Mouse (Mus musculus): ENCODE data around the gene Morn3.

Gene Morn3

DNA sequence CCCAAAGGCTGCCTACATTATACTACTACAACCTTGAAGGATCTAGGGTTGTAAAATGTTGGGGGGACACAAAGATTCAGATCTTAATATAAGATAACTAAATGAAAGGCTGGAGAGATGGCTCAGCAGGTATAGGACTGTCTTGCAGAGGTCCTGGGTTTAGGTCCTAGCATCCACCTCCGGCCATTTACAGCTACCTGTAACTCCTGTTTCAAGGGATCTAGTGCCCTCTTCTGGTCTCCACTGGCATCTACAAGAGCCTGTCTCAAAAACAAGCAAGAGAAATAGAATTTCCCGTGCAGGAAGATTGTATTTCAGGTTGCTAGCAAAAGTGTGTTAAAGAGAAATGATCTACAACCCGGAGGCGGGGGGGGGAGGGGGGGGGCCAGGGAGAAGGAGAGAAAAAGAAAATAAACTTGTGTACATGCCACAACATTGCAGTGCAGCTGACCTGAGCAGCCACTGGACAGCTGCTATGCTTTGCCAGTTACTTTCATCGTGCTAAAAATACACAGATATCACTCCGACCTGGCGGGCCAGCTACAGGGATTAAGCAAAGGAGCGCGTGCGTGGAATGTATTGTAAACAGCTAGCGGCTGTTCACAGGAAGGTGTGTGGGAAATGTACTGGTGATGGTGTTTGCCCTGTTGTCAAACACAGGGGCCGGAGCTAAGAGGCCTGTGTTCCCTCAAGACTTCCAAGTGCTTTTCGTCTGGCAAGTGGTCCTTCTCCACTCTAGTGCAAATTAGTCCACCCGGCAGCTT lies 13.1 kb upstream of the Morn3 start:
- DNase-seq: peak; percentile 68 to 77

DNA sequence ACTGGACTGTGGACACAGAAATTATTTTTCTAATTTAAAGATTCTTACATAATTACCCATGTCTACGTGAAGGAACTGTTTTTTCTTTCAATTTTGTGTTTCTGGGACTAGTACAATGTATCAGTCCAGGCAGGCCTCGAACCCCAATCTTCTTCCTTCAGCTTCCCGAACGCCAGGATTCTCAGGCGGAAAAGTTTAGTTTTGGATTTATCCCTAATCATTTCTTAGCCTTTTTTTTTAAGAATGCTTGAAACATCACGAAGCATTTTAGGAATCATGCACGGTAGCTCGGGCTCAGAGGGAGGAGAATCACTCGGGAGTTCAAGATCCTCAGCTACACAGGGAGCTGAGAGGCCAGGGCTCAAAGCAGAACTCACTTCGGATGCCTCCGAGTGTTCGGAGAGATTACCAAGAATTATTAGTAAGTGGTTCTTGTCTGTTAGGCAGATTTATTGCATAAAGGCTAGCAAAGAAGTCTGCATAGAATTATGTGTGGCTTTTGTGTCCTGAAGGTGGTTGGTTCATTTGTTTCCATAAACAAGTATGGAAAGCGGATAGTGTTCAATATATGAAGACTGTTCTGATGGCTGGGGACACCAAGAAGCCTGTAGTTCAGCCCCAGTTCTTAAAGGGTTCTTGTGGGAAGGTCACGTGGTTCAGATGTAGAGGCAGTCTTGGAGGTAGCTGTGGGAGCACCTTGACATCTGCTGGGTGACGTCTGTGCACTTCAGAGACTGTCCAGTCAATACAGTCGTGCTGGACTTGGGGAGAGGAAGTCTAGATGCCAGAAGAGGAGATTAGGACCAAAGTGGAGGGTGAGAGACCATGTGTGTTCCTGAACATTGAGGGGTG lies 11.7 kb upstream of the Morn3 start:
- no peak for DNase-seq

DNA sequence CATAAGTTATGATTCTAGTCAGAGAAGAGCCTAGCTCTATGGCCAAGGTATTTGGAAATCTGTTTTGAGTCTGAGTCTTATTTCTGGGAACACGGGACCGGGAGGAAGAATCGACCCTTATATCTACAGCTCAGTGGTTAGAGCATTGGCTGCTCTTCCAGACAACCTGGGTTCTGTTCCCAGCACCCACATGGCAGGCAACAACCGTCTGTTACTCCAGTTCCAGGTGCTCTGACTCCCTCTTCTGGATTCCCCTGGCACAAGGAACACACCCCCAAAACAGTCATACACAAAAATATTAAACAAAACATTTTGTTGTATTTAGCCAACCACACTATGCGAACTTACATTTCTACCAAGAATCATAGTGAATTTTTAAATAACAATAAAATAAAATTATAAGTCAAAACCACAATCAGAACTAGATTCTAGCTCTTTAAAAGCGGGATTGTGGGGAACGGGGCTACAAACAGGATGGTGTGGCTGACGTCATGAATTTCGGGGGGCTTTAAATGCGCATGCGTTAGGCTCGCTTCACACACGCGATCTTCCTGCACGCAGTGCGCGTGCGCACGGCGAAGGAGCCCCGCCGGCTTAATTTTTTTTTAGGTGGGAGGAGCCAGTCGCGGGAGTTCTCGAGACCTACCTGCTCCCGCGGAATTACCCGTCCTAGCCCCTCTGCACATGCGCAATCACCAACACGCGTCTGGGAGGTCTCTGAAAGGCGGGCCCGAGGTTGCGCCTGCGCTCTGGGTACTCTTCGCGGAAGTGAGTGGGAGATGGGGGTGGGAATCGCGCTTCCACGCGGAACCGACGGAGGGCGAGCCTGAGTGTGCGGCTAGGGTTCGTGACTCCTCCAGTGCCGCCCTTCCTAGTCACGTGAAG lies 10.8 kb upstream of the Morn3 start:
- DNase-seq: peak; percentile 98 to 100

DNA sequence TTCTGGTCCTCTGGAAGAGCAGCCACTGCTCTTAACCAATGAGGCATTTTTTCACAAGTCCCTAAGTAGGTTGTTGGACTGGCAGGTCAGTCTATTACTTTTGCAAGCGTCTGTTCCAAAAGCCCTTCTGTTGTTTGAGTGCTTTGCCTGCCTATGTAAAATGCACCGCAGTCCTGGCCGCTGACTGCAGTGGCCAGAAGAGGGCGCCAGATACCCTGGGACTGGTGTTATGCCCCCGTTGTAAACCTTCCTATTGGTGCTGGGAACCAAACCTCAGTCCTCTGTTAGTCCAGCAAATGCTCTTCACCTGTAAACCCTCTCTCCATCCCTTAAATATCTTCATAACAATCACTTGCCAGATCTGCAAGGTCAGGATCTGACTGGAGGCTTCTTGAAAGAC lies 4.9 kb upstream of the Morn3 start:
- no peak for DNase-seq

DNA sequence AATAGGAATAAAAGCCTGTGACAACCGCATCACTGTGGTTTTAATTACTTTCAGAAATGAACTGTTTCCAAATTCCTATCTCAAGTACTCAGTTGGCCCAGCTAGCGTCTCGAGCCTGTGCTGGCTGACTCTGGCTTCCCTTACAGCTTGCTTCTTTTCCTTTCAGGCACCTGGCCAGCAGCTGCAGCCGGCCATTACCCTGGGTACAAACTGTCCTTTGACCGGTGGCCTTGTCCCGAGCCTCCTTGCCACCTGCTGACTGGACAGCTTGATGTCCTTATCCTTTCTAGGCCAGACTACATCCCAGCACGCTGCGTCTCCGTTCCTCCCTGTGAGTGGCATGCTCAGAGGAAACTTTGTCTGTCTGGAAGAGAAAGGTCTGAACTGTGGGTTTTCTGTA lies 4.1 kb upstream of the Morn3 start:
- DNase-seq: peak; percentile 63 to 81

DNA sequence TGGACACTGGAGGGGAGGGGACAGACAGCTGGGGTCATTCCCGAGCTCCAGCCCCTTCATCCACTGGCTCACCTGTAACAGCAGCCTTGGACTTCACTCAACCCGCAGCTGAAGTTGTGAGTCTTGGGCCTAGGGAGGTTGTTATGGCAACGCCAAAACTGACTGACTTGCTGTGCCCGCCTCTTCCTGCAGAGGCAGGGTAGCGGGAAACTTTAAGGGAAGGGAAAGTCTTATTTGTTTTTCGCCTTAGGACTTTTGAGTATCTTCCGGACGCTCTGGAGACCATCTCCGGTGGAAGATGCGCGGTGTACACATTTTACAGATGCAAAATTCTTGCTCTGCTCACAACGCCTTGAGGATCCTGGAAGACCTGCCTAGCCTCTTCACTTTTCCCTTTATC lies 2.5 kb upstream of the Morn3 start:
- no peak for DNase-seq

DNA sequence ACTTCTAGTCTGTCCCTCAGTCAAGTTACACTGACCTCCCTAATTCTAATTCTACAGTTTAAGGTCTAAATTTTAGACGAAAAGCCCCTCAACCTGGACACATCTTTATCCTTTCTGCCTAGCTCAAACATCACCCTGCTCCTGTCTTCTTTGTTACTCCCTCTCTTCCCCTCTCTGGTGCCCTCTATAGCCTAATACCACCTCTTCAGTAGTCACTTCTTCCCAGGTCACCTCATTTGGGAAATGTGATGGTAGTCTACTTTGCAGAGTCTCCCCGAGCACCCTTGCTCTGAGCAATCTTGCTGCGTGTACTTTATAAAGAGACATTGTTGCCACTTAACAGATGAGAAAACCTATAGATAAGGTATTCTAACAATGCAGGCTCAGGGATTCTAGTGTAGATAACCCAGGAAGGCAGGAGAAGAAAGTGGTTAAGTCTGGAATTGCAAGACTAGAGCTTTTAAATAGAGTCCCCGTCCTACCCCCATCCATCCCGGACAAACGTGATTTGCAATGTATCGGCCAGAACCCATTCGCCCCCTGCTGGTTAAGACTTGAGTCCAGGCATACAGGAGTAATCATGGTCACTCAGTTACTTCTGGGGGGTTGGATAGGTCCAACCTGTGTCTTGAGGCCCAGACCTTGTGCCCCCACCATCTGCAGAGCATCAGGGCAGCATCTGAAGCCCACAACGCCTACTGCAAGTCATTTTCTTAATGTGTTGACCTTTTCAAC lies 1.1 kb downstream of the Morn3 start:
- peak; percentile 68 to 79 for DNase-seq

DNA sequence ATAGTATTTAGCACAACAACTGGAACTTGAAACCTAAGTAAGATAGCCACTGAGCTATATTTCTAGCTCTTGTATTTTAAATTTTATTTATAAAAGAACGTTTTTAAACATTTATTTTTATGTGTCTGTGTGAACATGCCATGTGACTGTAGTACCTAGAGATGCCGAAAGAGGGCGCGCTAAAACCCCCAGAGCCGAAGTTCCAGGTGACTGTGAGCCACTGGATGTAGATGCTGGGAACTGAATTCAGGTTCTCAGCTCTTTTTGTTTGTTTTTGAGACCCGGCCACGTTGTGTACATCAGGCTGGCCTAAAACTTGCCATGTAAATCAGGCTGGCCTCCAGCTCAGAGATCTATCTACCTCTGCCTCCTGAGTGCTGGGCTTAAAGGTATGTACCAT lies 3.0 kb downstream of the Morn3 start:
- peak in 1 of 2 experiments; percentile 57 for DNase-seq

DNA sequence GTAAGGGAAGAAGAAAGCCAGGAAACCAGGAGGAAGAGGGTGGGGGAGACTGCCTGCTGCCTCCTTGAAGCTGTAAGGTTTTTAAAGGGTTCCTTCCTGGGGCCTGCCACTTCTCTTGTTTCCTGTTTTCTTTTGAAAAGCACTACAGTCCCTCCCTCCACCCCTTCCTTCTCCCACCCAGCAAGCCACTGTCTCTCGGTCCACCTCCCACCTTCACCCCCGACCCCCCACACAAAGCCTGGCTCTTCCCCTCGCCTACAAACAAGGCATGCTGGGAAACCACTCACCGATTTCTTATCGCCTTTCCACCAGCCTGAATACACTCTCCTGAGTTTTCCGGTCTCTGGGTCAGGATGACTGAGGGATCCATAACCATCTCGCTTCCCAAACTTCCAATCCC lies 6.0 kb downstream of the Morn3 start:
- DNase-seq: no peak

DNA sequence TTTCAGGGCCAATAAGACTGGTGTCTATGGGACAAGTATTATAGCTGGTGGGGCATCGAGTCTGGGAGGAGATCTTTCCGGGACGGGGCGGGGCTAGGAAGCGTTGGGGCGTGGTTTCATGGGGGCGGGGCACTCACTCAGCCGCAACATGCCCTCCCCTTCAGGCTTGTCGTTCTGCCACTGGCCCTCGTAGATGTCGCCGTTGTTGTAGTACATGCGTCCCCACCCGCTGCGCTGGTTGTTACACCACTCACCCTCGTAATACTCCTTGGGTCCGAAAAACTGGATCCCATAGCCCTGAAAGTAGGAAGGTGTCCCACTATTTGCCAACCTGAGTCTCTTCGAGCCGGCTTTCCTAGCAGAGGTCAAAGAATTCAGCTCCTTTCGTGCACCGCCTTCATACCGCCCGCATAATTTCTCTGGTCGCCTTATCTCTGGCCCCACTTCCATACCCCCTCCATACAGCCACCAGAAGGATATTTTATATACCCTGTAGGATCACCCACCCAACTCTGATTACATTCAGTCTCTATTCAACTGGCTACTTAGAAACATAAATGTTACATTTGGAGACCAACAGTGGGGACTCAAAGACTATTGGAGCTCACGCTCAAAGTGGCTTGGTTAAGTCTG lies 7.6 kb downstream of the Morn3 start:
- DNase-seq: peak; percentile 83 to 89

DNA sequence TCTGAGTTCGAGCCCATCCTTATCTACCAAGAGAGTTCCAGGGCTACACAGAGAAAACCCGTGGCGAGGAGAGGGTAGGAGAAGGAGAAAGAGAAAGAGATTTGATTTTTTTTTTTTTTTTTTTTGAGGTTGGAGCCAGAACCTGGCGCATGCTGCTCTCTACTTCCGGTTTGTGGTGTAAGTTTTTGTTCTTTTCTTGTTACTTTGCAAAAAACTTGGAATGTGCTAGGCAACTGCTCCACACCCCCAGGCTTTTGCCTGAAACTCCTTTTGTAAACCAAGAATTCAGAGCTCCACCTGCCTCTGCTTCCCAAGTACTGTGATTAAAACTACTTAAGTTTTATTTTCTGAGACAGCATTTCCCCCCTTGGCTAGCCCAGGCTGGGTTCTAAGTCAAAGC lies 8.7 kb downstream of the Morn3 start:
- no peak for DNase-seq

DNA sequence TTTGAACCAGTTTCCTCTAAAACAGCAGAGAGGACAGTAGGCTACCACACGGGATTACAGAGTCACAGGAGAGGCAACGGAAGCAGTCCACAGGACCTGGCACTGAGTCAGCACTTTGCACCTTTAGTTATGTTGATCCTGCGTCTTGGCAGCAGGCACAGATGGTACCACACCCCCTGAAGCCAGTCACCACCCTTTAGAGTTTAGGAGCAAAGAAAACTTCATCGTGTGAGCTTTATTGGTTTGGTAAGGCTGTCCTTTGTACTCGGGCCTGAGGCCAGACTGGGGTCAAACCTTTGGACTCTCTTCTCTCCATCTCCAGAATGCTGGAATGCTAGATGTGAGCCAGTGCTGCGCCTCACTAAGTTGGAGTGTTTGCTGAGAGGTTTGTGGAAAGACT lies 11.3 kb downstream of the Morn3 start:
- DNase-seq: peak; percentile 92 to 95

DNA sequence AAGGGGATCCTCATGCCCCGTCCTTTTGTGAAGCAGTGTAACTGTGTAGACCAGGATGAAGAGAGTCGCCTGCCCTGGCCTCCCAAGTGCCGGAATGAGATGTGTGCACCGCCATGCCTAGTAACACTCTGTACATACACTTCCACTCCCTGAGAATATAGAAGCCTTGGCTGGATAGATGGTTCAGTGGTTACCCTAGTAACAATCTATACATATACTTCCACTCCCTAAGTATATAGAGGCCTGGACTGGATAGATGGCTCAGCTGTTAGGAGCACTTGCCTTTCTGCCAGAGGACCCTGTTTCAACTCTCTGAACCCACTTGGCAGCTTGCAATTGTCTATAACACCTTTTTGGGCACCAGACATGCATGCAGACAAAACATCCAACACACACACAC lies 11.7 kb downstream of the Morn3 start:
- no peak for DNase-seq

DNA sequence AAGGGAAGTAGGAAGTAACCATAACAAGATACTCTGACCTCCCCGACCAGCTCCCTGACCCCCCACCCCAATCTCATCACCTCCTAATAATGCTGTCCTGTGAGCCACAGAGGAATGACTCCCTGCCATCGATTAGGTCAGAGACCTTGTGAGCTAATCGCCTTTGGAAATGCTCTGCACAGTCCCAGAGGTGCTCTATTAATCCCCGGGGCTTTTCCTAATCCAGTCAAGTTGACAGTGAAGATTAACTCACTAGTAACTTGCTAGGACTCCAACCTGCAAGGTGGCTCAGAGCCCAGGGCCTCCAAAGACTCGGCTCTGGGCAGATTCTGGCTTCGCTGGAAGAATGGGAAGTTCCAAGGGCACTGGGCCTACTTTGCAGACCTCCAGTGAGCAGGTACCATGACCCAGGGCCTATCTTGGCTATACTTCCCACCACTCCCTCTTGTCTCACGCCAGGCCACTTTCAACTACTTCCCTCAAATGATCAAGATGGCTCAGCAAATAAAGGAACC lies 13.1 kb downstream of the Morn3 start:
- DNase-seq: peak; percentile 43 to 56

DNA sequence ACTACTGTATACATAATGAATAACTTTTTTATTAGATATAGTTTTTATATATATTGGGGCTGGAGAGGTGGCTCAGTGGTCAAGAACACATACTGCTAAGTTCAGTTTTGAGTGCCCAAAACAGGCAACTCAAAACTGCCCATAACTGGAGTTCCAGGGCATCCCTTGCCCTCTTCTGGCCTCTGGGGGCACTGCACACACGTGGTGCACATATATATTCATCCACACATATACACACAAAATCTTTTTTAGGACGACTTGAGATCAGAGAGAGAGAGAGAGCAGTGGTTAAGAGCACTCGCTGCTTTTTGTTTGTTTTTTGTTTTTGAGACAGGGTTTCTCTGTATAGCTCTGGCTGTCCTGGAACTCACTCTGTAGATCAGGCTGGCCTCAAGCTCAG lies 15.5 kb downstream of the Morn3 start:
- DNase-seq: no peak

DNA sequence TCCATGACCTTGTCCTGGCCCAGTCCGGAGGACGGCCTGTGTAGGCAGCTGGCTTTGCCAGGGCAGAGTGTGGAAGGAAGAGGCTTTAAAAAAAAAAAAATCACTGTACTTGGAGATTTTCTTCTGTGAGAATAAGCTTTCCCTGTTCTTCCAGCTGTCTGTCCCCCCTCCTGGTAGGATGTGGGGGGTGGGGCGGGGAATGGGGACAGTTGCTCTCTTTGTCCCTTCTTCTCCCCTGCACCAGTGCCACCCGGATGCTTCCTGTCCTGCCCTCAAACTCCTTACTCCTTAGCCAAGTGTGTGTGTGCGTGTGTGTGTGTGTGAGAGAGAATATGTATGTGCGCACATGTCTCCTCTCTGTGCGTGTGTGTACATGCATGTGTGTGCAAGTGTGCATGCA lies 17.1 kb downstream of the Morn3 start:
- DNase-seq: no peak

DNA sequence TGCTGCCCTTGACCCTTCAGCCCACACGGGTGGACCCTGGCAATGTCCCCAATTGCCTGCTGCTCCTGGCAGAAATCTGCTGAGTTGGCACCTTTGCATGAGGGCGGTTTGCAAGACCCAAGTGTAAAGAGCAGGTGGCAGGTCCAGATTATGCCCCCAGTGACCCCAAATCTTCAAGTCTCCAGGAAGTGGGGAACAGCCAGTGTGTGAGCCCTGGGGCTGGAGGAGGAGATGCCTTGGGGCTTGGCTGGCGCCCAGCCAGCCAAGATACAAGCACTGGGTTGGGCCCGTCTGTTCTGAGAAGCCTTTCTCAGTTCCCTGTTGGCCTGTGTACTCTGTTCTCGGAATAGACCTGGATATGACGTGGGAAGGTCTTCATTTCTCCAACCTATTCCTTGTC lies 19.4 kb downstream of the Morn3 start:
- DNase-seq: peak; percentile 42 to 69

DNA sequence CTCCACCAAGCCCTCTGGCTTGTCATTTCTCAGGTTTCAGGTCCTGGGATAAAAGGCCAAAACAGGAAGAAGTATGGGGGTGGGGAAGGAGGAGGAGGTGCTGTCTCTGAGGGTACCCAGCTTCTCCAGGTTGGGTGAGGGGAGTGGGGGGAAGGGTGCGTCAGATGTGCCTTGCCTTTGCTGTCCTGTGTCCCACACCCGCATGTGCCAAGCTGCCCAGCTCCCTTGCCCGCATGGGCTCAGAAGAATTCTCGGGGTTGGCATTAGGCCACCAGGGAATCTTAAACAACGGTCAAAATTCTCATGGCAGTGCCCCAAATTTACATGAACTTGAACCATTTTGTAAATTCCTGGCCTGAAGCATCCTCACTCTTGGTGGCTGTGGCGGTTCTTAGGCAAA lies 20.4 kb downstream of the Morn3 start:
- DNase-seq: peak in 1 of 2 experiments; percentile 69

DNA sequence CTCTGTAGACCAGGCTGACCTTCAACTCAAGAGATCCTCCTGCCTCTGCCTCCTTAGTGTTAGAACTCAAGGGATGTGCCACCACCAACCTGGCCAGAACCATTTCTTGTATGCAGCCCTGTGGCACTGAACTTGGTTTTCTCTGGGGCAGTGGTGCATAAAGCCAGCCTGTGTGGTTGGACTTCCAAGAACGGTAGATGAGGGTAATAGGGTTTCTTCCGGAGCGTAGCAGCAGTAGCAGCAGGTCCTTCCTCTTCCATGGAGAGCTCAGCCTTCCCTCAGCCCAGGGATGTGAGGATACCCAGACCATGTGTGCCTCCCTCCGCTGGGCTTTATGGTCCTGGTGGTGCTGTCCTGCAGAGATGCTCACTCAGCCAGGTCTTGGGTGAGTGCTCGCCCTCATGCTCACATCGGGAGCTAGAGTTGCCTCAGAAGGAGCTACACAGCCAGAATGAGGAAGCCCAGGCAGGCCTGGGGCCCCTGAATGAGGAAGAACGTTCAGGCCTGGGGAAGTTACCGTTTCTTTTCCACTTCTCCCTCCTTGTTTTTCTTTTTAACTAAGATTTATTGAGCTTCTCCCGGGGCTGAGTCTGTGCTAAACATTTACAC lies 21.7 kb downstream of the Morn3 start:
- peak in 1 of 2 experiments; percentile 26 for DNase-seq

DNA sequence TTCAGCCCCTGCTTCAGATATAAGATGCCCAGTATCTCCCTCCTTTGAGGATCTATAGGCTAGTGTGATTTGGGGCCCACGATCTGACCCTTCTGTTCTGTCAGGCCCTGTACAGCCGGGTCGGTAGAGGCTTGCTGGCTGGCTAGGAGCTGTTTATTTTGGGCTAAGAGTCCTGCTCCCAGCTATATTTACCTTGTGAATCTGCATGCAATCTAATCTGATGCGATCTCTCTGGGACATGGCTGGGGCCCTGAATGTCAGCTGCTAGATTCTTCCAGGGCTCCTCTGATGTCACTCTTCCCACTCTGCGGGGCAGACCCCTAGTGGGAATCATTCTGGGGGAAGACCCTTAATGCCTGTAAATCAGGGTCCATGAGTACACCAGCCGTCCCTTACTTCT lies 22.5 kb downstream of the Morn3 start:
- DNase-seq: no peak

DNA sequence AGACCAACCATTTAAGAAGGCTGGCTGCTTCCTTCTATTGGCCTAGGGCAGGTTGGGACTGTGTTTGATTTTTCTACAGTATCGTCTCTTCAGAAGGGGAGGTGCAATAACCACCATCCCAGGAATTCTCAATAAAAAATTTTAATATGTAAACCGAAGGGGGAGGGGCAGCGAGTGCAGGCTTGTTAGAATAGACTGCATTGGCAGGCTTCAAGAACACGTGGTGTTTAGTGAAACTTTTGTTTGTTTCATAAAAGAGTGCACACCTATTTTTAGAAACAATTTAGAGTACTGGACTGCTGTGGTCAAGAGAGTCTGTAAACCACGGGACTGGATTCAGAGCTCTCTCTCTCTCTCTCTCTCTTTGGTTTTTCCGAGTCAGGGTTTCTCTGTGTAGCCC lies 23.8 kb downstream of the Morn3 start:
- peak; percentile 68 to 78 for DNase-seq
